Mouse (Mus musculus): ENCODE results near the gene Ncapg. TPM values are rescaled to one million over a fixed set of nuclear protein-coding genes. Genes with fewer than 3 reads are reported as not detected.

Ncapg gene
- polyA plus RNA-seq, 1 experiment from 2014 or later = 56.2 TPM

DNA sequence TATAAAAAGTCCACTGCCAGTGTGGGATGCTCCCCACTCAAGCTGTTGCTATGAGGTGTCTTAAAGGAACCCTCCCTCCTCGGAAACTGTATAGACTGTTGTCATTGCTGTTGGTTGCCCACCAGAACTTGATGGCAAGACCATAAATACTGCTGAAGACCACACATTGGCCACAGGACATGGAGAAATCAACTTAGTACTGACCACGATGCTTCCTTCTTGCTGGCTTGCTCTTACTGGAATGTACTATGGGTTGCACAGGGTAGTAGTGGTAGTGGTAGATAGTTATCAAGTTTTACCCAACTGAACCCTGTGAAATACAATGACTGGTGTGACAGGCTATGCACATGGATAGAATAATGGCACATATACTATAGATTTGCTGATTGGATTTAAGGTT is 37.1 kb downstream of the Ncapg start:
- Histone ChIP-seq H3K9me3 (replicated peaks) (no peaks in the 10 kb centered on the region), H3K36me3 (peaks cover 36% of the 10 kb centered on the region)
- WGBS (ENCODE audit: insufficient replicate concordance) = 65% methylated on average over 2 of the region's 2 CpGs

DNA sequence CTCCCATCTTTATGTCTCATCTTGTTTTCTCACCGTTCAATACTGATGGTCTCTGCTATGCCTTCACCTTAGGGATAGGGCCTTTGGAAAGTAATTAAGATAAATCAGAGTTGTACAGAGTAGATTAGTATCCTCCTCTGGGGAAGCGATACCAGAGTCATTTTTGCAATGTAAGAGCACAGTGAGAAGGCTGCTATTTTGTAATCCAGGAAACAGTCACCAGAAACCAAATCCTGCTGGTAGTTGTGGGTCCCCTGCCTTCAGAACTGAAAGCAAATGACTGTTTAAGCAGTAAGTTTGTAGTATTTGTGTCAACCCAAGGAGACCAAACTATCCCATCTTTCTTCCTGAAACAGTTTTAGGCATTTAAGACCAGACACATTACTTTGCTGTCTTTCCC is 39.9 kb downstream of the Ncapg start:
- Histone ChIP-seq H3K36me3 (peaks cover 28% of the 10 kb centered on the region), H3K9ac (no peak overlapping the region), H3K27ac (no peak overlapping the region), H3K9me3 (replicated peaks) (no peaks in the 10 kb centered on the region), H3K27me3 (no peaks in the 10 kb centered on the region), H3K4me1 (replicated peaks) (peaks cover 5% of the 10 kb centered on the region), H3K4me3 (replicated peaks) (no peak overlapping the region), H3K4me2 (no peak overlapping the region)
- WGBS (ENCODE audit: insufficient replicate concordance) = 84% methylated on average over 2 of the region's 2 CpGs
- DNase-seq (no peak), ATAC-seq (ENCODE audit: low read depth) (no peak)

More for the DNA sequence above, 37.1 kb downstream of the Ncapg start:
- Histone ChIP-seq H3K4me1 (replicated peaks) (peaks cover 5% of the 10 kb centered on the region), H3K9ac (no peak overlapping the region), H3K4me2 (no peak overlapping the region), H3K27ac (no peak overlapping the region), H3K27me3 (no peaks in the 10 kb centered on the region), H3K4me3 (replicated peaks) (no peak overlapping the region)
- ATAC-seq (ENCODE audit: low read depth) = no peak
- DNase-seq = no peak

DNA sequence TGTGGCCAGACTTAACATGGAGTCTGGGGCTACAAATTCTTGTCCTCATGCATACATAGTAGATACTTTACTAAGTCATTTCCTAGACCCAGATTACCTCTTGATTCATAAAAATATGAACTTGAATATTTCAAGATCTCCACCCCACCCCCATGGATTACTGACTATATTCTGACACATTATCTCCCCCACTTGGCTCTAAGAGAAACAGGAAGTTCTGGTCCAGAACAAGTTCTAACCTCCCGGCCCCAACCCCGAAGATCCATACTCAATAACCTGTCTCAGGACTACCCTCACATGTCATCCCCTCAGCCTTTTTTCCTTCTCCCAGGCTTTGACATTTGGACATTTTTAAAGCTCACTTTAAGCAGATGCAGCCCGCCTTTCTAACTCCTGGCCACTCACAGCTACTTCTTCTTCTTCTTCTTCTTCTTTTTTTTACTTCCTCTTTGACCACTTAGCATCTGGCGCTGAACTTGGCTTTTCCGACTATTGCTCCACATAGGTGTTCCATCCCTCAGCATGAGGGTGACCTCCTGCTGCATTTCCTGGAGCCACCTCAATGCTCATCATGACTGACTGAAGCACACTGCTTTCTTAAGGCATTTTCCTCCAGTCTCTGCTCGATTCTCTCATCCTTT is 49.2 kb downstream of the Ncapg start:
- Histone ChIP-seq H3K4me3 (replicated peaks) (no peak overlapping the region), H3K9me3 (replicated peaks) (no peaks in the 10 kb centered on the region), H3K4me2 (no peak overlapping the region), H3K36me3 (no peaks in the 10 kb centered on the region), H3K9ac (no peak overlapping the region), H3K4me1 (replicated peaks) (no peaks in the 10 kb centered on the region), H3K27ac (no peak overlapping the region), H3K27me3 (no peaks in the 10 kb centered on the region)
- ATAC-seq (ENCODE audit: low read depth) (no peak), DNase-seq (no peak)
- 50% methylated on average over 6 of the region's 6 CpGs for WGBS (ENCODE audit: insufficient replicate concordance)

DNA sequence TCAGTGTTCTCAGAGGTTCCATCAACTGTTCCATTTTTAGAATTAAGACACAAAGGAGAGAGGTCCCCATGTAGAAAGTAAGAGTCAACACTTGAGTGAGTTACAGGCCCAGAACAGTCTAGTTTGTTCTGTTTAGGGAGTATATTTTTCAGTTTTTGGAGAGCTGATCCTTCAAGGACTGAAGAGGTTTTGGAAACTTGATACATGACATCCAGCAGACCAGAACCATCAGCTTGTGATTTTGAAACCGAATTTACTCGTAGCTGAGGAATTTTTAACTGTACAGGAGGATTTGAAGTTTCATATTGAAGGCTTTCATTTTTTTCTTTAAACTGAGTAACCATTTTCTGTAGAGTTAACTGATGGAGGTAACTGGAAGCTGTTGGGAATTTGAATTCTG is 64.0 kb downstream of the Ncapg start:
- DNase-seq (no peak), ATAC-seq (ENCODE audit: low read depth) (no peak)
- Histone ChIP-seq H3K36me3 (peaks cover 8% of the 10 kb centered on the region), H3K27ac (no peak overlapping the region), H3K27me3 (no peaks in the 10 kb centered on the region), H3K4me2 (no peak overlapping the region), H3K4me3 (replicated peaks) (no peak overlapping the region), H3K9me3 (replicated peaks) (no peaks in the 10 kb centered on the region), H3K9ac (no peak overlapping the region), H3K4me1 (replicated peaks) (no peaks in the 10 kb centered on the region)
- WGBS (ENCODE audit: insufficient replicate concordance) = 70% methylated on average over 2 of the region's 2 CpGs

DNA sequence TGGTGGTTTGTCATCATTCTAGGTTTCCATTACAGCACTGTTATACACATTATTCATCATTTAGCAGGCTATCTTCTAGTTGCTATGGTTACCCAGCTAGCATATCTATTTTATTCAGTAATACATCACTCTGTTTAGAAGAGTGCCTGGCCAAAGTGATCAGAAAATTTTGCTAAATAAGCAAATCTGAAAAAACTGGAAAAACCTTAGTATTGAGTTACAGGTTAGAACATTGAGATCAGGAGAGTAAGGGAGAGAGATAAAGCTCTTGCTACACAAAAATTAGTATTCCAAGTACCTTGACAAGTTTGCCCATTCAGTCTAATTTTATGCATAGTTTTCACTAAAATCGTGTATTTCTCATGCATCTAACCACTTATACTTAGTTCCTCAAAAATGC is 68.2 kb downstream of the Ncapg start:
- peaks cover 8% of the 10 kb centered on the region for H3K36me3 ChIP-seq
- H3K4me2 ChIP-seq = no peak overlapping the region
- DNase-seq = no peak
- H3K9ac ChIP-seq = no peak overlapping the region
- 70% methylated on average over 1 of the region's 1 CpGs for WGBS (ENCODE audit: insufficient replicate concordance)
- H3K27me3 ChIP-seq = no peaks in the 10 kb centered on the region
- no peak overlapping the region for H3K27ac ChIP-seq
- no peak overlapping the region for H3K4me3 ChIP-seq (replicated peaks)
- H3K9me3 ChIP-seq (replicated peaks) = no peaks in the 10 kb centered on the region
- H3K4me1 ChIP-seq (replicated peaks) = no peaks in the 10 kb centered on the region
- ATAC-seq (ENCODE audit: low read depth) = no peak

Other genes with a start within 250 kb of the Ncapg start
- gene Qdpr, start 219.7 kb upstream of the Ncapg start, polyA plus RNA-seq (2015; fragmentation: Nextera tagmentation; extraction: Ambion mirVana) = 73.6 and 78.6 TPM in 2 replicates
- gene Clrn2, start 216.2 kb upstream of the Ncapg start, polyA plus RNA-seq (2015; fragmentation: Nextera tagmentation; extraction: Ambion mirVana) = not detected in 2 replicates
- gene Lap3, start 176.5 kb upstream of the Ncapg start, polyA plus RNA-seq (2015; fragmentation: Nextera tagmentation; extraction: Ambion mirVana) = 55.3 and 65.7 TPM in 2 replicates
- gene Med28, start 149.7 kb upstream of the Ncapg start, polyA plus RNA-seq (2015; fragmentation: Nextera tagmentation; extraction: Ambion mirVana) = 129 and 133 TPM in 2 replicates
- gene Fam184b, start 30.3 kb upstream of the Ncapg start, polyA plus RNA-seq (2015; fragmentation: Nextera tagmentation; extraction: Ambion mirVana) = 0.07 and 0.10 TPM in 2 replicates
- gene Lcorl, start 187.7 kb downstream of the Ncapg start, polyA plus RNA-seq (2015; fragmentation: Nextera tagmentation; extraction: Ambion mirVana) = 6.3 and 7.1 TPM in 2 replicates

All from liver, embryonic 13.5 days (tissue).